Mouse (Mus musculus) B cell, adult 2 months (primary cell): ENCODE measurements around the gene Sdr9c7.
"Not testable (repeated sequence)": the region's sequence is repeated elsewhere in the genome, so short reads cannot be mapped to it uniquely, and the experiment has no call there.

Source experiments
- DNase-seq, 2 experiments: peaks; one replicate each; pipeline ENCODE4 v3.0.0; 2022

The Sdr9c7 gene

DNA sequence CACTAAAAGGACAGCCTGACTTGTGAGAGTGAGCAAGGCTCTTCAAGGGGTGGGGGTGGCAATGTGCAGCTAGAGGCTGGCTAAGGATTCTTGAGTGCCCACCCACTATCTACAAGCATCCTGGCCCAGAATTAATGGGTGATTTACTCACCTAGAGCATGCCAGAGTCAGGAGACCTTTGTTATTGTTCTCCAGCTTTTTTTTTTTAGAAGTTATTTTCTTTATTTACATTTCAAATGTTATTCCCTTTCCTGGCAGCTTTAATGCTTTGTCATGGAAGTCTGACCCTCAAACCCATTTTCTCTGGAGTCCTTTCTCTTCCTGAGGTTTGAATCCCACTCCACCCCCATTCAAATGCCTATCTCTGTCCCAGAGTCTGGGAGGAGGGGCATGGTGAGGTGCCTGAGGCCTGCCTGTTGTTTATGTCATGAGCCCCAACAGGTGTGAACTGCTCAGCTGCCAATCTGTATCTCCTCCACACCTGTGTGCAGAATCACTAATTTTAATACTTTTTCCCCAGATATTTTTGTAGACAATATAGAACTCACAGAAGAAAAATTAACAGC, 9.2 kb downstream of the Sdr9c7 start:
- DNase-seq, result no peak

DNA sequence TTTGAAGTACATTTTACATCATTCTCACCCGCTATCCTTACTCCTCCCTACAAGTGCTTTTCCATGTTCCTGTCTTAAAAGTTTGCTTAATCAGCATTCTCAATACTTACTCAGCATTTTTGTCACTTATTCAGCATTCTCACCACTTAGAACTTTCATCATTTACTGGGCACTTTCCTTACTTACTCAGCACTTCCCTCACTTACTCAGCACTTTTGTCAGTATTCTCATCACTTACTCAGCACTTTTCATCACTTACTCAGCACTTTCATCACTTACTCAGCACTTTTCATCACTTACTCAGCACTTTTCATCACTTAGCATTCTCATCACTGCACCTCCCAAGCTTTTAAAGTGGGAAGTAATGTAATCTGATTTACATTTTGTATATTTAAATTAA, 17.3 kb downstream of the Sdr9c7 start:
- DNase-seq, result no peak

DNA sequence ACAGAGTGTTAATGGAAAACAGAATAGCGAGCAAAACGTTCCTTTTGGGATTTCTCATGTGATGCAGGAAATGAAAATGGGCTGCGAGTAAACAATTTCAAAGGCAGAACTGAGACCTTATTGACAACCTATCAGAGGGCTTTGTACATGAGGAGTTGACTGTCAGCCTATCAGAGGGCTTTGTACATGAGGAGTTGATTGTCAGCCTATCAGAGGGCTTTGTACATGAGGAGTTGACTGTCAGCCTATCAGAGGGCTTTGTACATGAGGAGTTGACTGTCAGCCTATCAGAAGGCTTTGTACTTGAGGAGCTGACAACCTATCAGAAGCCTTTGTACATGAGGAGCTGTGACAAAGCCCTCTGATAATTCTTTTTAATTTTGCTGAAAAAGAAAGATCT, 18.9 kb downstream of the Sdr9c7 start:
- not testable (repeated sequence) for DNase-seq

DNA sequence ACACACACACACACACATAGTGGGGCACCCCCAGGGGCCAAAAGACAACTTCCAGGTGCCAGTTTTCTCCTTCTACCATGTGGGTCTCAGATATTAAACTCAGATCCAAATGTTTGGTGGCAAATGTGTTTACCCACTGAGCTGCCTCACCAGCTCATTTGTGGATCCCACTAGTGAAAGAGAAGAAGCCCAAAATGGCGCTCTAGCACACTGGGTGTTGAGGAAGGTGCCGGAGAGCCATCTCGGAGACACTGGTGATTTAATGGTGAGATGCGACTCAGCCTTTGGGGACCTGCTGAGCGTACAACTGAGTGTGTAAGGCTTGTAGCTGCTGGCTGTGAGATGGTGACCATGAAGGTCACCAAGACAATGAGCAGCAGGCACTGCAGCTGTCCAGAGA, 19.3 kb downstream of the Sdr9c7 start:
- DNase-seq, result no peak

DNA sequence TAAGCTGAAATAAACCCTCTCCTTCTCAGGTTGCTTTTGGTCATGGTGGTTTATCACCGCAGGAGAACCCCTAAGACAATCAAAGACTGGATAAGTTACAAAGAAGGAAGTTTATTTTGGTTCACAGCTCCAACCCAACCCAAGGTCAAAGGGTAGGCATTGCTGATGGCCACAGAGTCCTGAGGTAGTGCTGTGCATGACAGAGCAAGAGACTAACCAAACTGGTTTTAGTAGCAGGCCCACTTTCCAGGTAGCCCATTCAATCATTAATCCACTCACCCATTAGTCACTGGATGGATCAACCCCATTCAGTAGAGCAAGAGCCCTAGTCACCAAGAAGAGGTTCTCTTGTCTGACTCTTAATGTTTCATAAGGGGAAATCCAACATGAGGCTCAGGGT, 23.9 kb downstream of the Sdr9c7 start:
- DNase-seq, result no peak

DNA sequence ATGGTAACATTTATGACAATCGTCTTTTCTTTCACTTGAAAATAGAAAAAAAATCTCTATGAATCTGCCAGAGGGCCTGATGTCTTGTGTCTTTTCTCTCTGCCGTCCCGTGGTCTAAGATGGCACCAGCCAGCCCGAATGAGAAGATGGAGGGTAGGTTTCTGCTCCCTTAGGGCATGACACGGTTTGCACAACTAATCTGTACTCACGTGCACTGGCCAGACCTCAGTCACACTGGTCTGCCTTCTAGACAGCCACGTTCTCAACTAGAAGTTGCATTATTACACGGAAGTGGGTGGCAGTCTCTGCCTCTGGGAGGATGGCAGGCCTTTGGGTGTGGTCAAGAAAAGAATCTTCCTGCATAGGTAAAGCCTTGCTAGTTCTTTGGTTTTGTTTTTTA, 24.7 kb downstream of the Sdr9c7 start:
- no peak for DNase-seq

DNA sequence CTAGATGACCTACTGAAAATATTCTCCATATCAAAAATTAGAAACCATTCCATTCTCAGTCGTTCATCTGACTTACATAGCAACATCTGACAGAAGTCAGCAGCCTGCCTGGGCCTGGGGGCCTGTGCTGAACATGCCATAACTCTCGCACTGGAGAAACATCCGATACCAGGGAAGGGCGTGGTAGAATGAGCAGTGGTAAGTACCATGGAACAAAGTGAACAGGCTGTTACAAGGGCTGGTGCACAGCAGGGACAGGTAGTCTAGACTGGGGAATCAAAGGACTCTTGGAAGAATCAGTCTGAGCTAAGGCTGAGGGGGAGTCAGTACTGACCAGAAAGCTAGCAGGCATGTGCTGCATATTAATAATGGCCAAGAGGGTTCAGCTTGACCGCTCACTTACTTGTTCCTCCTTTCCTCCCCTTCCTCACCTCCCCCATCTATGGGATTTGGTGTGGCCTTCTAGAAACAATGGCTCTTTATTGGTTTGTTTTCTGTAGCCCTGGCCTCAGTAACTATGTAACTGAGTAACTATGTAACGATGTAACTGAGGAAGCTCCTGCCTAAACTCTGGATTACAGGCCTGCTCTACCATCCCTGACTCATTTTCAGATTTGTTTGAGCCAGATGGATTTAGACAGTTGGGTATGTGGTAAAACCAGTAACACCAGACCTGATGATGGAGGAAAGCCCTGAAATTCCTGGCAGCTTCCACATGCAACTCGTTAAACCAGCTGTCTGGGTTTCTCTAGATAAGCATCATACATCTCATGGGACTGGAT, 26.5 kb downstream of the Sdr9c7 start:
- no peak for DNase-seq

DNA sequence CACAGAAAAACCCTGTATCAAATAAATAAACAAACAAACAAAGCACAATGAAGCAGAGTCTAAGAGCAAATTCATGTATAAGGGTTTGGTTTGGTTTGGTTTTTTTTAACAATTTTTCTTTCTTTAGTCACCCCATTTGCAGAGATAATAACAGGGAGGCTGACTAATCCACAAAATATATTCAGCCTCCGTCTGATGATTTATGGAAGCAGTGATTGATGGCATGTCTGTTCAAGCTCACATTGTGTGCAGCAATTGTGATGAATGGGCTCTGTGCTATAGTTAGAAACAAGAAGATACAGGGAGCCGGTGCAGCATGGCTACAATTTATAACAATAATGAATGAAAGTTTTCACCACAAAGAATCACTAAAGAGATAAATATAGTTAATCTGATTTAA, 29.4 kb downstream of the Sdr9c7 start:
- no peak for DNase-seq

DNA sequence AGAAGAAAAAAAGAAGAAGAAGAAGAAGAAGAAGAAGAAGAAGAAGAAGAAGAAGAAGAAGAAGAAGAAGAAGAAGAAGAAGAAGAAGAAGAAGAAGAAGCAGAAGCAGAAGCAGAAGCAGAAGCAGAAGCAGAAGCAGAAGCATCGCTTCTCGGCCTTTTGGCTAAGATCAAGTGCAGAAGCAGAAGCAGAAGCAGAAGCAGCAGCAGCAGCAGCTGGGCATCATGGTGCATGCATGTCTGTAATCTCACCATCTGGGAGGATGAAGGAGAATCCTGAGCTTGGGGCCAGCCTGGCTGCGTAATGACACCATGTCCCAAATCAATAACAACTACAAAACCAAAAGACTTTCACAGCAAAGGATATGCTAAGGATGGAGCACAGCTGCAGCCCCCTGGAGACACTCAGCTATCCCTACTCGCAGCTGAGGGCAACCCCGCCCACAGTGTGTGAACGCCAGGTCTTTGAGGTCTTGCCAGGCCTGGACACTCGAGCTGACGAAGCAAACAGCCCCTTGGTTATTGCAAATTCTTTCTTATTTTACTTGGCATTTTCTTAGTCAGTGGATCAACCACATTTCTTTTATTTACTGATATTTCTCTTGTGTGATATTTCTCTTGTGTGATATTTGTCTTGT, 34.1 kb downstream of the Sdr9c7 start:
- DNase-seq, result no peak

DNA sequence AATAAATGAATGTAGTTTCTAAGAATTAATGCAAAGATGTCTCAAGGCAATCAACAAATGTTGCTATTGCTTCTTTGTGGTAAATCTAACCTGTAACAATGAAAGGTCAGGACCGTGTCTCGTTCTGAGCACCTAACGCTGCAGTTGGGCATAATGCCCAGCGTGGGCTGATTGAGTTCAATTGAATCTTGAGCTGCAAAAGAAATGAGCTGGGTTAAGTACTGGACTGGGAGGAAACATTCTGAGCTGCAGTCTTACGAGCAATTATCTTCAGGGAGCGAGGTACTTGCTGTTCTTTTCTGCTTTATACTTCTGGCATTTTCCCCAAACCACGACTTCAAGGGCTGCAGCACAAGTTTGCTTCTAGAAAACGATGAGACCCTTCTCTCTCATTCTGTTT, 38.0 kb downstream of the Sdr9c7 start:
- no peak for DNase-seq

DNA sequence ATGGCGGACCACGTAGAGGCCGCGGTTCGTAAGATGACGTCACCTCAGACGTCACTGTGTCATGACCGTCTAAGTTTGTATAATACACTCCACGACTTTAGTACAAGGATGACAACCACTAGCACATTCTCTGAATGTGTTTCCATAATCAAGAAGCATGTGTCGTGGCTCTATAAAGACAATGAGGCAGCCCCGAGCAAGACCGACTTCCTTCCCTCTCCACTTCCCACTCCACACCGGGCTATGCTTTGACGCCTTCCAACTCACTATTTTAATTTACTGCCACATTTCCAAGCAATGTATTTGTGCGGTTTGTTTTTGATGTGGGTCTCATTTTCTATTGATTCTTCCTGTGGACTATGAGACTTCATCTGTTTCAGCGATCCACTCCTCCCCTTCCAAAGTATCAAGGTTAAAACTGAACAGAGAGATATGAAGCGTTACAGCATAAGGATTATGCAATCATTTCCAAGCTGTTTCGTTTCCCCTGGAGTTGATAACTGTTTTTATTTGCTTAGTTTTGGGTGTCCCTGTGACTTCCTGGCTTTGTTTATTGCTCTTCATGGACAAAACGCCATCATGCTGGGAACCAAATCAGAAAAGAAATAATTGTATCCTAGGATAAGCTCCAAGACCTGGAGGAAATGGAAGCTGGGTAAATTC, 38.6 kb downstream of the Sdr9c7 start:
- no peak for DNase-seq

DNA sequence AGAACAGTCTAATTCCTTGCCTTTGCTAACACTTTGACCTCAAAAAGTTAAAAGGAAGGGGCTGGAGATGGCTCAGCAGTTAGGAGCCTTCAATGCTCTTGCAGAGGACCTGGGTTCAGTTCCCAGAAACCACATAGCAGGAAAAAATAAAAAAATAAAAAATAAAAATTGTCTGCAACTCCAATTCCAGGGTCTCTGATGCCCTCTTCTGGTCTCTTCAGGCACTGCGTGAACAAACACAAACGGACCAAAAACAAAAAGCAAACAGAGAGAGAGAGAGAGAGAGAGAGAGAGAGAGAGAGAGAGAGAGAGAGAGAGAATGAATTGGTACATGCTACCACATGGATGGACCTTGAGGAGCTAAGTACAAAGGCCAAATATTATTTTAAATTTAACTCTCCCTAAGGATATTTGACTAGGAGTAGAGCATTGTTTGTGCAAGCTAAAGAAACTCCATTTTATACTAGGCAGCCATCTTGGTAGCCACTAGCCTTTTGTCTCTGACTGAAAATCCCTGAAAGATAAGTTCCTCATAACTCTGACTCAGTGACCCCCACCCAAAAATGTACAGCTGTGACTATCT, 39.2 kb downstream of the Sdr9c7 start:
- peak; percentile 57 to 58 for DNase-seq

DNA sequence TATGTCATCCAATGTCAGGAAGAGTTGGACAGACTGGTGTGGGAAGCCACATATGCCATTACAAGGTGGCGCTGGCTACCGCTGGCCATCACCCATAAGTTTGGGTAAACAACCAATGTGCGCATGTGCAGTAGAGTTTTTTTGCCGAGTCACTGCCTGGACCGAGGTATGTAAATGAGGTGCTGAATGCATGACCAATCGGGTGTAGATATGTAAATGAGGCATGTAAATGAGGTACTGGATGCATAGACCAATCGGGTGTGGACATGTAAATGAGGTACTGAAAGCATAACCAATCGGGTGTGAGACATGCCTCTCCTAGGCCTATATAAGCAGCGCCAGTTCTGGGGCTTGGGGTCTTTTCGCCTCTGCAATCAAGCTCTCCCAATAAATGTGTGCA, 41.3 kb downstream of the Sdr9c7 start:
- DNase-seq, result not testable (repeated sequence)

DNA sequence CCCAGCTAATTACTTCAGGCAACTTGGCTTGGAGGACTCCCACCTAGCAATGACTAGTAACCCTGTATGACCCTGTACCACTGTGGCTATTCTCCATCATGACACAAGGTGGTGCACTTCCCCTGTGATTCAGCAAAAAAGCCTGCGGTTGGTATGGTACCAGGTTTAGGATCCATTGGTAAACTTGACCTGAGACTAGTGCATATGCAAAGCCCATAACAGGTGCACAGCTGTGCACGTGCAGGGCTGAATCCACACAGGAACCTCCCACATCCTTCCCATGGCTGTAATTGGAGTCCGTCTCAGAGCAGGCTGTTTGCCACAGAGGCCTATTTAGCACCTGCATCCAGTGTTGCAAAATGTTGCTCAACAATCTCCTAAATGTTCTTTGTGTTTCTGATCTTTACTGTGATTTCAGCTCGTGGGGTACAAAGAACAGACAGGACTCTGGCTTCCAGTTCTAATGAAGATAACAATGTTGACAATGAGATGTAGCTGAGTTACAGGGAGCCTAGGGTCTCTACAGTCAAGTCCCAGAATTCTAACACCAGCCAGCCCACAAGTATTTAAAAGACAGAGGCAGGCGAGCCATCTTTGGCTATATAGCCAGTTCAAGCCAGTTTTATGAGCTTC, 47.2 kb downstream of the Sdr9c7 start:
- peak; percentile 53 to 61 for DNase-seq

DNA sequence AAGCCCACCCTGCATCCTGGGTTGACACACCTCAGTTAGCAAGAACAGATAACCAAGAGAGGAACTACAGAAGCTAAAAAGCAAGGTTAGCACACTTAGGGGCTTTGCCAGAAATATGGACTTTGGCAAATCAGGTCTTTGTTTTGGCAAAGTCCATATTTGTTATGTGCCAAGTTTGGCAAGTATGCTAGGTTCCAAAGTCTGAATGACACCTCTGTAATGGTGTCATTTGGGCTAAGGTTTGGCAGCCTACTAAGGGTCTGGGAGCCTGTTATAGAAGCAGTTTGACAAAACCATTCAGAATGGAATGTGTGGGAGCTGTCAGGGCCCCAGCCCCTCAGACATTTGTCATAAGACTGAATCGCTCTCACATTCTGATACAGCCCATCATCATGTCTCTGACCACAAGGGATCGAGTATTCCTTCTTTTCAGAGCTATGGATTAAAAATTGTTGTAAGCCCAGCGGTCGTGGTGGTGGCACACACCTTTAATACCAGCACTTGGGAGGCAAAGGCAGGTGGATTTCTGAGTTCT, 51.3 kb downstream of the Sdr9c7 start:
- no peak for DNase-seq

DNA sequence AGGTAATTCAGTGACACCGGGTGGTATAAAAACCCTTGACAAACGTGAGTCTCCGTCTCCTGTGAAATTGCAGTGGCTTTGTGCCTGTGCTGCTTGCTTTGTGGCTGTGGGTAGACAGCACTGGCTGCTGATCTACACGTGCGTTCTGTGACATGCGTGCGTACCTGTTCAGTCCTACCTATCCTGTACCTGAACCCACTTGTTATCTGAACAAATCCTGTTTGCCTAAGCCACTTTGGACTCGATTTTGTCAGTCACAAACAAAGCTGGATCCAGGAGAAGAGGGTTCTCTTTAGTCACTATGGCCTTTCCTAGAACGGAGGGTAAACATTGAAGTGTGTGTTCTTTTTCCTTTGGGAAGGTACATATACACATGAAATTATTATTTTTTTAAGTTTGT, 53.1 kb downstream of the Sdr9c7 start:
- no peak for DNase-seq

DNA sequence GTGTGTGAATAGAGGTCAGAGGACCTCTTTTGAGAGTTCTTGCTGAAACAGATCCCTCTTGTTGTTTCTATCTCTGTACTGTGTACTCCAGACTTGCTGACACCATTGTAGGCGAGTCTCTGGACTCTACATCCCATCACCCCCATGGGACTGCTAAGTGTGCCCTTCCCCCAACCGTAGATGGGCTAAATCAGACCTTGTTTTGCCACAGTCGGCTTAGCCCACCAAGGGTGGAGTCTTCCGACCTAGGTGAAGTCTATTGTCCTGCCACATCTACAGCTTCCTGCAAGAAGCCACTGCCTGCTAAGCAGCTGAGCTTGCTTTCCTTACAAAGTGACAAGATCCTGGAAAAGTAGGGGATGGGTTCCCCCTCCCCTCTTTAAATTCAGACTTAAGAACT, 53.5 kb downstream of the Sdr9c7 start:
- no peak for DNase-seq

DNA sequence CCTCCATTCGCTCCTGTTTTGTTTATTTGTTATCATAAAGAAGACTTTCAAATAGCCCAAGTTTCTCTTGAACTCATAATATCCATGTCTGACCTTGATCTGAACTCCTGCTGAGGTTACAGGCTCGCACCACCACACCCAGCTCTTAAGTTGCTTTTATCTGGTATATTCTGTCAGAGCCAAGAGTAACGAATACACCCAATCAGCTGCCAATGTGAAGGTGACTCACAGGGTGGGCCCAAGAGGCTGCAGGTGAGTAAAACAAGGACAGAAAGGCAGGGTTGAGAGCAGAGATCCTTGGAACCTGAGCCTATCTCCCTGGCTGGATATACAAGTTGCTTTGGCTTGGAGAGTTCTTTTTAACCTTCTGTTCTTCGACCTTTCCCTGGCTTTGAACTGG, 56.7 kb downstream of the Sdr9c7 start:
- DNase-seq, result no peak

DNA sequence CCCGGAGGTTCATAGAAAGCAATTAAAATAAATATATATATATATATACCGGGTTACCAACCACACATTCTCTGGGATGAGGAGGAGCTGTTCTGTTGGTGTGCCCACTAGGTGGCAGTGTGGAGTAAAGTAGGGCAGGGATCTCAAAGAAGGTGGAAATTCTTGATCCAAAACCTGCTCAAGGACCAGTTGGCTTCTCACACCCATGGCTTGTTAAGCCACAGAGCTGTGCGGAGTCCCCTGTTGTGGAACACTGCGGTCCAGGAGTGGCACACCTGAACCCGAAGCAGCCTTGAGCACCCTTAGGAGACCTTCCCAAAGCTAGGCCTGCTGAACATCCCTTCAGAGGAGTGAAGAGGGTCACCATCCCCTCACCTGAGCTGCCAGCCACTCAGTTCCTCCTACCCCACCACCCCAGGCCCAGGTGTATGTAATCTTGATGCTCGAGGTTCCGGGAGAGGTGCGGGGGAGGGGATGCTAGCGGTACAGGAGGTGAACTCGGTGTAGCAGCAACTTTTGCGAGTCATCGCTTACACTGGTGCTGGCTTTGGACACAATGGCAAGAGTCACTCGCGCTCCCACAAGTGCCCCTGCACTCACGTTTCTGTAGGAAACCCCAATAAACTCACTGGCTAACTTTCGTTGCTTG, 58.0 kb downstream of the Sdr9c7 start:
- DNase-seq, result peak; percentile 79 to 80

DNA sequence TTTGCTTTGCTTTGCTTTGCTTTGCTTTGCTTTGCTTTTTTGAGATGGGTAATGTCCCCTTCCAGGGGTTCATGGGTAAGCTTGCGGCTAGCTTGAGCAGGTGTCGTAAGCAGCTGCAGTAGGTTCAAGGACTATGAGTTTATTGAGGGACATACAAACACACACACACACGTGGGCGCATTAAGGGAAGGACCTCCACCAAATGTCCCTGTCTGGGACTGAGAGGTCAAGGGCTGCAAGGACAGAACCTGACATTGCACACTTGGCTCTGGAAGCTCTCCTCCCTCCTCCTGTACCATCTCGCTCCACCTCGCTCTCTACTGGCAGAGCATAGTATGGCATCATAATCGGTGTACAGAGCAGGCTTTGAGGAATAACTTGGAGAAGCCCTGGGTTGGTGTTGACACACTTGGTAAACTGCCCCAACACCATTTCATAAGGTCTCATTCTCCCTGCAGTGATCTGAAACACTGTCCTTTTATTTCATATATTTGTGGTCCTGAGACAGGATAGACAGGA, 60.9 kb downstream of the Sdr9c7 start:
- DNase-seq, result no peak
